Mouse (Mus musculus) retina, adult 2 months (tissue): ENCODE data around the gene Zfp58.
"Not testable (repeated sequence)": the region's sequence is repeated elsewhere in the genome, so short reads cannot be mapped to it uniquely, and the experiment has no call there.

ENCODE experiments used
- DNase-seq: peaks from one replicate; pipeline ENCODE4 v3.0.0-alpha.2; 2012; ENCODE audit warnings: low read depth, low spot score

Zfp58 gene

DNA sequence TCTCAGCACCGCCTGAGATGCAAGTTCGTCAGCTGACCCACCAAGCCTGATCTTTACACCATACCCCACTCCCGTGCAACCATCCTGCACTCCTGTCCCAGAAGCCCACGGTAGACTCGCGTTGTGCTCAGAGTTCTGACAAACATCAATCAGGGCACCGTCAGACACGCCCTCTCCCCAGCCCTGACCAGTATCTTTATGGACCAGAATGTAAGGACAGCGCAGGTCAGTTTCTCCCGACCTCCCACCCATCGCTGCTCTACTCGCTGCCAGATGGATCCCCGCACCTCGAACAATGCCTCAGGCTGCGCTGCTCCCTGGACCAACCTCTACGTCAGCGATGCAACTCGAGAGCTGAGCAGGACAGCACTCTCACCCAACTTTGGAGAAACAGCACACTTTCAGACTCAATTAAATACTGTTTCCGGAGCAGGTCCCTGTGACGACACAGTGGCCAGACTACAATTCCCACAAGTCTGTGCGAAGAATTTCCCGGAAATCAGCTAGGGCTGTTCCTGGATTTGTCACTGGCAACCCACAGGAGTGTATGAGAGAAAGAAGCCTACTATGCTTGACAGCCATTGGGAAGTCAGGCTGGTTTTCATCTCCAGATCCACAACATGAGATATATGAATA, at the start of gene Zfp58:
Gene Zfp58 (minus strand): TSS at position 472 of the 636 bp plus-strand sequence.
- peak; percentile 76 for DNase-seq

DNA sequence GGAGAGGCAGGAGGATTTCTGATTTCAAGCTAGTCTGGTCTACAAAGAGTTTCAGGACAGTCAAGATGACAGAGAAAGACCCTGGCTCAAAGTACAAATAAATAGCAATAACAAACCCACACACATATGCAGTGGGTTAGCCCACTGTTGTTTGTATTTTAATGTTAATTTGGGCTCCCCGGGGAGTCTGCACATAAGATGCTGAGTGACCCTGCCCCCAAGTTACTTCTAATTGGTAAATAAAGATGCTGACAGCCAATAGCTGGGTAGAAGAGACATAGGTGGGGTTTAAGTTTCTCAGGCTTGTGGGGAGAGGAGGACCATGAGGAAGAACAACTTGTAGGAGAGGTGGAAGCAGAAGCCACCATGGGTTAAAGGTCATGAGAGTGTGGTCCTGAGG, 45.6 kb upstream of the Zfp58 start:
- no peak for DNase-seq

DNA sequence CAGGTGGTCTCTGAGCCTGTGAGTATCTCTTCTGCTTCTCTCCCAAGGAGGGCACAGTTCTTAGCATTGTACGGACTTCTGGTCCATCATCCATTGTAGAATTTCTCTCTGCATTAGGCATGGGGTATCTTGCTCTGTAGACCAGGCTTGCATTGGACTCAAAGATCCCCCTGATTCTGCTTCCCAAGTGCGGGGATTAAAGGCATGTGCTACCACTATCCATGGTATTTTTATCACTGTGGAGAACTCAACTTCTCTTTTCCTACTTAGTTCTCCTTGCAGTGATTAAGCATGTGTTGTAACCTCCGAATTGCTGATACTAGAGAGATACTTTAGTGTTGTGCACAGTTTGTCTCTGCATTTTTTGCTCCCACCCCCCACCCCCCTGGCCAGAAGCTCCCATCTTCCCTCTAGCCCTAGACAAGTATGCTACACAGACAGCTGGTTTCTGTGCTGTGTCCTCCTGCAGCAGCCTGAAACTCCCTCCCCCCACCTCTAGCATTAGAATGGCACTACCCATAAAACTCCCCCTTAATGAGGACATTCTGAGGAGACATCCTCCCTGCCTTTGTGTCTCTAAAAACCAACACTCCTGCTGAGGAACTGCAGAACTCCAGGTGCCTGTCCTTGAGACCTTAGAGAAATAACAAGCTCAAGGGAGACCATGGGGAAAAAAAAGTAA, 26.8 kb upstream of the Zfp58 start:
- DNase-seq, result no peak

DNA sequence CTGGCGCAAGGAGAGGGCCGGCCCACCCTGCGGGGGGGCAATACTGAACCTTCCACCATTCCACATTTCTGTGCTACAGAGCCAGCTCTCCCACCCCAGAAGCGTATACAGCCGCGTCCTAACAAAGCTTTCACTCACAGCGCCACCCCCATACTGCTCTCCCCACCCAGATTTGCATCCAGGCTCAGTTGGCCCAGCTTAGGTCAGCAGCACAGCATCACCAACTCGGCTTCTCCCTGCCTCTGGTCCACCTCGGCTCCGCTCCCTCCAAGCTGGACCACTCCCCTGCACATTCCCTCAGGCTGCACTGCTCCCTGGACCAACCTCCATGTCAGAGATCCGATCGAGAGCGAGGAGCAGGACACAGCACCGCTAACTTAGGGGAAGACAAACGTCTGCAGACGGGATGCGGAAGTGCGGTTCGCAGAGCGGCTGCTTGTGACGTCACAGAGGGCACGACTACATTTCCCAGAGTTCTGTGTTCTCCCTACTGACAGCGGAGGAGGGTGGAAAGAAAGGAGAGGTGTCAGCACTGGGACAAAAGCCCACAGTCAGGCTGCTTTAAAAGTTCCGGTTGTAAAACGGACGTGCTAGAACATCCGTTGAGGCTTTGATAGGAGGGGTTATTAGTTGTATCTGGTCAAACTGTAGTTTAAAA, 25.5 kb upstream of the Zfp58 start, which contains the start of the genes Gm26965 and Zfp87:
Gene Gm26965 (minus strand): TSS at position 399 of the 658 bp plus-strand sequence.
Gene Zfp87 (minus strand): TSS at position 425 of the 658 bp plus-strand sequence.
- DNase-seq, result peak; percentile 82

DNA sequence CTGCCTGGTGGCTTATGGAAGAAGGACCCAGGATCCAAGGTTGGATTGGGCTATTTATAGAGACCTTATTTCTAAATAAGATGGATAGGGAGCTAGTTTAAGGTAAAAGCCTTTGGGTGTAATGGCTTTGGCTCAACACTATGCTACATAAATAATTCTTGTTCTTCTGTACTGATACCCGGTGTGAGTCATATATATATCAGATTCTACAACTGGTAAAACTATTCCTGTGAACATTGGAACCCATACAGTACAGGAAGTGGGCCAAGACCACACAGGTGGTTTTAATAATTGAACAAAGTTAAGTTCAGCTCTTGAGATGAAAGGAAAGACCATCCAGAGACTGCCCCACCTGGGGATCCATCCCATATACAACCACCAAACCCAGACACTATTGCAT, 553 bp upstream of the Zfp58 start:
- DNase-seq, result no peak

DNA sequence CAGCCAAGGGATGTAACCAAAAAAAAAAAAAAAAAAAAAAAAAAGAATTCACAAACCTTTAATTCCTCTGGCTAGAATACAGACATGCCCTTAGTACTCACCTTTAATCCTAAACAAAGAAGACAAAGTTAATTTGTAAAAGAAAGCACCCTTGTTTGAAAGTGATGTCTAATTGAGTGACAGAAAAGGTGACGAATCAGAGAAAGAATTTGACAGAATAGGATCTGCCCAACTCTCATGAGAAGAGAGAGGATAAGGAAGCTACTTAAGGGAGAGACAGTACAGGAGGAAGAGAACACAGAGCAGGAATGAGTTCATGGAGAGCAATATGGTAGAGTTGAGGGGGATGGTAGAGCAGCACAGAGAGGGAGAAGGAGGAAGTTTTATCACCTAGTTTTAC, 4.7 kb downstream of the Zfp58 start:
- no peak for DNase-seq

DNA sequence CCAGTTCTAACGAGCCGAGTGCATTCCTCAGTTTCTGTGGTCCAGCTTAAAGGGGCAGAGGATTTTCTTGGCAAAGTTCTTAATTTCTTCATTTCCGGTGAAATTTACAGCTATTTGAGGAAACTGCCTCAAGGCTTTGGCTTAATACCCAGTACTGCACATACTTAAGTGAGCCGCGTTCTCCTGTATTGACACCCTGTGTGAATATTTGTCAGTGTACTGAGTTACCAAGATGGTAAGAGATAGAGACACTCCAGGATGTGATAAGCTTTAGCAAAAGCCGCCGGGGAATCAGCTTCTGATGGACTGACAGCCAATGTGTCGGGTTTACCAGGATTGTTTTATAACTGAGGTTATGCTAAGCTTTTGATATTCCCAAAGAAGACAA, 15.9 kb downstream of the Zfp58 start:
- DNase-seq, result no peak

DNA sequence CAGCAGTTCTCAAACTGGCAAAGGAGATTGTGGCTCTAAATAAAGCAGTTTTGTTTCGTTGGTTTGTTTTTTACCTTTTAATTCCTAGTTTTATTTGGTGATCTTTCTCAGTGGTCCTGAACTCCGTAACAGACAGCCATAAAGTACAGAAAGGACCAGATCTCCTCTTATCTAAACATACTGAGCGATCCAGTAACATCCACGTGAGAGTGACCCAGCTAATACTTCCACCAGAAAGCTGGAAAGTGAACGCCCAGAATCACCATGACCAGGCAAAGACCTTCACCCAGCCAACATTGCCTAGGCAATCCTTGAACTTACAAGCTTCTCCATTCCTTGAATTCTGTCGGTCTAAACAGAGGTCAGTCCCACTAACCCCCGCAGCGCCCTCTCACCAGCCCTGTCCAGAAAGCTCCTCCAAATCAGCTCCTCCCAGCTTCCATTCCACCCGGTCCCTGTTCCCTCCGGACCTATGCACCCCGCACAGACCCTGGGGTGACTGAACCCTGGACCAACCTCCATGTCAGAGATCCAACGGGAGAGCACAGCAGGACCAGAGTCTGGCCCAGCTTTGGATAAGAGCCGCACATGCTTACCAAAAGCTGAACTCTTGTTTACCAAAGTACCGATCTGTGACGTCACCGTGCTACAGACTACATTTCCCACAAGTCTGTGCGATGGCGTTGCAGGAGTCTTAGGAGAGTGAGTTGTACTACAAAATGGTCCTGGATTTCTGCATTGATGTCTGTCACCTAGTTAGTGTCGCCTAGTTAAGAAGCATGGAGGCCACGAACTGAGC, 16.5 kb downstream of the Zfp58 start, which contains the start of gene Zfp874b:
Gene Zfp874b (minus strand): TSS at position 634 of the 799 bp plus-strand sequence.
- peak; percentile 79 for DNase-seq

DNA sequence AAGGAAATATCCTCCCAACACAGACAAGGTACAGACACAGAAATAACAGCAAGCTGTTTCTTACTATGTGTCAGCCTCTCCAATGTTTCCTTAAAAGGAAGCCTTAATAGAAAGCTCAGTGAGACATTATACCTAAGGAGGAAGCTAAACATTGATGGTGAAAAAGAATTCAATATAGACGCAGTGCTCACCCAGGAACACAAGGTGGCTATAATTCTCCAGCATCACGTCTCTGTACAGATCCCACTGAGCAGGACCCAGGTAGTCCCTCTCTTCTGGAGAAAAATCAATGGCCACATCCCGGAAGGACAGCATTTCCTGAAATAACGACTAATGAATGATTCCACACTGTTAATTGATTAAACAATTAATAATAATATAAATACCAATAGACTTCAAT, 18.8 kb downstream of the Zfp58 start:
- DNase-seq, result no peak

DNA sequence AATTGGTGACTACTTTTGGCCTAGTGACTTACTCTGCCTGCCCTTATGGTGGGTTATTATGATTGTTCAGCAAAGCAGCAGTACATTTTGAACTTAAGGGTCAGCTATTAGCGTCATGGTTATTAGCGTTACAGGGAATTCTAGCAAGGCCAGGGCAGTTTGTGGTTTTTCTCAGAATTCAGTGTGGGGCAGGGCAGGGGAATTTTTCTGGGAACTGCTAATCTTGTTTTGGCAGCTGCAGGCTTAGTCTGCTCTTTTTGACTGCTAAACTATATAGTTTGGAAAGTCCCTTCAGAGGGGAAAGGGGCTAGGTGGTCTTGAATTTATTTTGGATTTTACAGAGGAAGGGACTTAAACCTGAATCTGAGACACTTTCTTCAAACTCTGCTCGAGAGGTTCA, 31.1 kb downstream of the Zfp58 start:
- no peak for DNase-seq

DNA sequence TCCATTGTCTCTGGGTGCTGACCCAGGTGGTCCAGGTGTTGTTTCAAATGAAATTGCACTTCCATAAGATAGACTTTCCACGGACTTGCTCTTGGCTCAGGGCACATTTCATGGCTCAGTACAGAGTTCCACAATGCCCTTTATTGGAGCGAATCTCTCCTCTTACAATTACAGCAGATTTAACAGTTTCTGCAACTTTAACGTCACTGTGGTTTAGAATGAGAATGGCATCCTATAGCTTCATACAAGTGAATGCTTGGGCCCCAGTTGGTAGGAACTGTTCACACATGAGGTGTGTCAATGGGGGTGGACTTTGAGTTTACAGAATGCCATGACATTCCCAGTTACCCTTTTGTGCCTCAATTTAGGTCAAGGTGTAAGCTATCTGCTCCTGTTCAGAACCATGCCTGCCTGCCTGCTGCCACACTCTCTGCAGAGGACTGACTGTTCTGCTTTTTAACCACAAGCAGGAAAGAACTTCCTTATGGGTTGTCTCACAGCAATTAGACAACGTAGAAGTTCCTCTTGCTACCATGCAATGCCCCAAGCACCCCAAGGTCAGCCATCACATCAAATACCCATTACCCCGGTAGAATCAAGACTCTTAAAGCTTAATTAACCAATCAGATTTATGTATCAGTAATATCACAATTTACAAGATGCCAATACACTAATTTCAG, 36.7 kb downstream of the Zfp58 start:
- not testable (repeated sequence) for DNase-seq

DNA sequence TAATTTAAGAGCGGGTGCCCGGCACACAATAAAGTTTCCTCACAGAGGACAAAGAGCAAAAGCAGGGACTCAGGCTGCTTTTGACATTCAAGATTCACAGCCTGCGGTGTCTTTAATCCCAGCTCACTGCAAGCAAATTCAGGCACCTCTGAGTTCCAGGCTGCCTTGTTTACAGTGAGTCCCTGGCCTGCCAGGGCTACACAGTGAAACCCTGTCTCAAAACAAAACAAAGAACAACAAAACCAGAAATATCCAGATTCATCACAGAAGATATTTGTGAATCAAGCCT, 48.4 kb downstream of the Zfp58 start:
- DNase-seq, result no peak

DNA sequence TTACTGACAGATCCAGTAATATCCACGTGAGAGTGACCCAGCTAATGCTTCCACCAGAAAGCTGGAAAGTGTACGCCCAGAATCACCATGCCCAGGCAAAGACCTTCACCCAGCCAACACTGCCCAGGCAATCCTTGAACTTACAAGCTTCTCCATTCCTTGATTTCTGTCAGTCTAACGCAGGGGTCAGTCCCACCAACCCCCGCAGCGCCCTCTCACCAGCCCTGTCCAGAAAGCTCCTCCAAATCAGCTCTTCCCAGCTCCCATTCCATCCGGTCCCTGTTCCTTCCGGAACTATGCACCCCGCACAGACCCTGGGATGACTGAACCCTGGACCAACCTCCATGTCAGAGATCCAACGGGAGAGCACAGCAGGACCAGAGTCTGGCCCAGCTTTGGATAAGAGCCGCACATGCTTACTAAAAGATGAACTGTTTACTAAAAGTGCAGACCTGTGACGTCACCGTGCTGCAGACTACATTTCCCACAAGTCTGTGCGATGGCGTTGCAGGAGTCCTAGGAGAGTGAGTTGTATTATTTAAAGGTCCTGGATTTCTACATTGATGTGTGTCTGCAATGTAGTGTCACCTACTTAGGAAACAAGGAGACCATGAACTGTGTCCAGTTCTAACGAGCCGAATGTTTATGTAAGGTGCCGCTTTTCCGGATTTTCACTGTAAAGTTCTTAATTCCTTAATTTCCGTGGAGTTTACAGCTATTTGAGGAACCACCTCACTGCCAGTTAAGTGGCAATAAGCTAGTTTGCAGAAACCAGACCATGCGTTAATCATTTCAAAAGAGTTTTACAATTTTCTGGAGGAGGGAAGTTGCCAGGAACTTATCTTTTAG, 49.0 kb downstream of the Zfp58 start, which contains the start of gene Zfp874a:
Gene Zfp874a (minus strand): TSS at position 453 of the 849 bp plus-strand sequence.
- peak; percentile 65 for DNase-seq
